ENCODE assay signal across 9 mouse cellular contexts in the genomic region with DNA sequence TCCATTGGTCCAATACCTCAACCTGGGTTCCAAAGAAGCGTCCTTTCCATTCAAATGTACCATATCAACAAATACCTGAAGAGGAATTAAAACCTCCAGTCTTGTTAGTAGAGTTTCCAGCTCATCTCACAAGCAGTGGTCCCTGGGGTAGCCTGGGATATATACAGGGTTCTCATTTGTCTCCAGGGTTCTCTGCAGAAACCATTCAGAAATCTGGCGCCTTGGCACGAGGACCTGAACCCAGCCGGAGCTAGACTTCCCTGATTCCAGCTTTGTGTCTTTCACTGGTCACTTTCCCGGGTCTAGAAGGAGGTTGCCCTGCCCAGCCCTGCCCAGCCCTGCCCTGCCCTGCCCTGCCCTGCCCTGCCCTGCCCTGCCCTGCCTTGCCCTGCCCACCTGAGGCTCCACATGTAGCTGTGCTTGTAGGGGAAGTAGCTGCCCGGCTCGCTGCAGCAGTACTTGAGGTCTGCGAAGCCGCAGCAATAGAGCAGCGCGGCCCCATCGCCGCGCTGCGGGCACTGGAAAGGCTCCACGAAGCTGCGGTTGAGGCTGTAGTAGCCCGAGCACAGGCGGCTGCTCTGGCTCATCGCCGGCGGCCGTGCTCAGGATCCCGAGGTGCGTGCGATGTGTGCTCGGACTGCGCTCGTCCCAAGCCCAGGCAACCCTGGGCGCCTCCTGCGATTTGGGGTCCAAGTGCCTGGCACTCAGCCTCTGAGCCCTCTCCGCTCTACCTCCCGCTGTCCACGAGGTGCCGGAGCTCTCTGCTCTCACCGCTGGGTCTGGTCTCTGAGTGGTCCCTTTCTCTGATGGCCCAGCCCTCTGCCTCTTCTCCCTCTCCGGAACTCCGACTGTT. TPM values are rescaled to one million over a fixed set of nuclear protein-coding genes. Genes with fewer than 3 reads are reported as not detected.
DNase-seq lines count a peak whose midpoint lies in the region; ATAC-seq and TF ChIP-seq lines count a peak whose summit lies in the region.
"Had no signal": no experiment of that assay in that cellular context is flagged by ENCODE, and none has a peak within 500 bp of the region (broad histone marks: within the 10 kb centered on the region; RNA-seq: fewer than 3 reads in every experiment).

Gene Shisal2b, minus strand, starts transcription at position 767 of the 853 bp plus-strand sequence.

- H3K27ac ChIP-seq in heart, adult 2 months: no peak within 1 kb of the TSS
- no peak within 1 kb of the TSS for H3K27ac ChIP-seq in embryonic facial prominence, embryonic 12.5 days
- H3K27ac ChIP-seq in limb, embryonic 14.5 days (replicated peaks; ENCODE audit: low read depth, low read length): no peak within 1 kb of the TSS

- TF ChIP-seq POLR2A in heart, adult 2 months (IDR thresholded peaks at IDR 0.05; ENCODE audit: insufficient read depth, low read depth, low read length): no peak
- TF ChIP-seq POLR2A in limb, embryonic 14.5 days (IDR thresholded peaks at IDR 0.05; ENCODE audit: borderline replicate concordance, extremely low read depth, insufficient read depth, insufficient read length): no peak
- TF ChIP-seq POLR2A in myocyte (IDR thresholded peaks at IDR 0.05; ENCODE audit: insufficient read length, low read depth): no peak

- H3K4me3 ChIP-seq in heart, adult 2 months: peak within 1 kb of the TSS; percentile 43
- H3K4me3 ChIP-seq in embryonic facial prominence, embryonic 12.5 days: peak within 1 kb of the TSS; percentile 46
- peak within 1 kb of the TSS; percentile 40 for H3K4me3 ChIP-seq in limb, embryonic 14.5 days (replicated peaks; ENCODE audit: low read length)
- H3K4me3 ChIP-seq in myocyte: no peak within 1 kb of the TSS

- peak; percentile 8 to 28 for DNase-seq in heart, adult 2 months
- no peak for DNase-seq in heart, postnatal 25 days (ENCODE audit: low spot score)
- peak; percentile 45 for DNase-seq in adrenal gland, postnatal 25 days
- DNase-seq in heart, postnatal 4 days: peak; percentile 26
- peak; percentile 42 for DNase-seq in limb, embryonic 14.5 days (ENCODE audit: low spot score)
- peak; percentile 53 for DNase-seq in testis, postnatal 10 days (ENCODE audit: low spot score)

- H3K9ac ChIP-seq in heart, adult 2 months (ENCODE audit: low read depth, low read length): peak within 1 kb of the TSS; percentile 1; the same call in 1 of the 2 replicates
- H3K9ac ChIP-seq in embryonic facial prominence, embryonic 12.5 days: peak within 1 kb of the TSS; percentile 50
- peak within 1 kb of the TSS; percentile 45 for H3K9ac ChIP-seq in limb, embryonic 14.5 days (ENCODE audit: low read depth, low read length, severe bottlenecking)

- no peak for TF ChIP-seq EP300 in heart, adult 2 months (IDR thresholded peaks at IDR 0.05; ENCODE audit: insufficient read depth, low read depth, low read length)

- peaks cover 5% of the 10 kb centered on the region for H3K27me3 ChIP-seq in heart, adult 2 months (ENCODE audit: control insufficient read depth, insufficient read depth, low read length)
- H3K27me3 ChIP-seq in embryonic facial prominence, embryonic 12.5 days: peaks cover 20% of the 10 kb centered on the region
- H3K27me3 ChIP-seq in limb, embryonic 14.5 days (ENCODE audit: control insufficient read depth, insufficient read depth, low read length): 0 out of 2 replicates have a peak, but pooled peaks cover 4% of the 10 kb centered on the region
- peaks cover 26% of the 10 kb centered on the region for H3K27me3 ChIP-seq in myocyte (ENCODE audit: control insufficient read depth, insufficient read depth, insufficient read length)

- no peak within 1 kb of the TSS for H3ac ChIP-seq in myocyte (ENCODE audit: control insufficient read depth, insufficient read length)

- H3K36me3 ChIP-seq in heart, adult 2 months (ENCODE audit: control insufficient read depth, insufficient read depth, low read length): no peaks in the 10 kb centered on the region
- H3K36me3 ChIP-seq in embryonic facial prominence, embryonic 12.5 days: no peaks in the 10 kb centered on the region
- no peaks in the 10 kb centered on the region for H3K36me3 ChIP-seq in limb, embryonic 14.5 days (ENCODE audit: control insufficient read depth, insufficient read depth, low read length)
- no peaks in the 10 kb centered on the region for H3K36me3 ChIP-seq in myocyte (ENCODE audit: control insufficient read depth, insufficient read depth)
- H3K36me3 ChIP-seq: G1E had no signal

- intact Hi-C loops in heart, adult 2 months (cut with DNase I): no loop called here
- intact Hi-C loops in heart, postnatal 25 days (cut with DNase I): no loop called here

- H3K4me2 ChIP-seq in embryonic facial prominence, embryonic 12.5 days (replicated peaks): peak within 1 kb of the TSS; percentile 88
- peak within 1 kb of the TSS; percentile 74 for H3K4me2 ChIP-seq in limb, embryonic 14.5 days (replicated peaks; ENCODE audit: low read depth, low read length, severe bottlenecking)
- peak within 1 kb of the TSS; percentile 58 for H3K4me2 ChIP-seq in myocyte (ENCODE audit: low read depth)

- WGBS in heart, adult 2 months: 5% methylated on average over 38 of the region's 38 CpGs
- 4% methylated on average over 38 of the region's 38 CpGs for WGBS in embryonic facial prominence, embryonic 12.5 days
- 5% methylated on average over 36 of the region's 38 CpGs for WGBS in limb, embryonic 14.5 days

- H3K79me2 ChIP-seq in heart, adult 2 months (replicated peaks; ENCODE audit: control insufficient read depth, insufficient read depth, low read length): no peaks in the 10 kb centered on the region
- H3K79me2 ChIP-seq in myocyte (ENCODE audit: control insufficient read depth, insufficient read depth): no peaks in the 10 kb centered on the region

- ATAC-seq in embryonic facial prominence, embryonic 12.5 days (ENCODE audit: insufficient number of reproducible peaks, insufficient read depth, low FRiP score, low TSS enrichment): peak; percentile 65
- ATAC-seq in limb, embryonic 14.5 days (ENCODE audit: low FRiP score, low read depth): peak; percentile 60

- no peaks in the 10 kb centered on the region for H3K9me3 ChIP-seq in embryonic facial prominence, embryonic 12.5 days
- no peaks in the 10 kb centered on the region for H3K9me3 ChIP-seq in limb, embryonic 14.5 days (ENCODE audit: control insufficient read depth, low read length)
- H3K9me3 ChIP-seq: G1E had no signal

- TF ChIP-seq CTCF in heart, adult 2 months (IDR thresholded peaks at IDR 0.05): no peak

- no peaks in the 10 kb centered on the region for H3K4me1 ChIP-seq in heart, adult 2 months (ENCODE audit: control insufficient read depth, insufficient read depth, low read length)
- H3K4me1 ChIP-seq in embryonic facial prominence, embryonic 12.5 days: peaks cover 8% of the 10 kb centered on the region; the same call in 1 of the 2 replicates
- peaks cover 3% of the 10 kb centered on the region; the same call in 1 of the 2 replicates for H3K4me1 ChIP-seq in limb, embryonic 14.5 days (ENCODE audit: control insufficient read depth, insufficient read depth, low read length)

TF ChIP-seq in myocyte, 11 proteins besides CTCF, POLR2A, EP300 and RAD21:
- TF ChIP-seq MYOG (IDR thresholded peaks at IDR 0.05; ENCODE audit: control insufficient read depth in 1 of 3, insufficient read depth in 1 of 3, insufficient read length in 2 of 3, low read depth in 2 of 3) (no peak), E2F4 (IDR thresholded peaks at IDR 0.05; ENCODE audit: insufficient read depth) (no peak), POLR2AphosphoS2 (IDR thresholded peaks at IDR 0.05; ENCODE audit: insufficient read length, low read depth) (no peak), REST (IDR thresholded peaks at IDR 0.05; ENCODE audit: insufficient read depth, insufficient read length) (no peak), MAX (IDR thresholded peaks at IDR 0.05; ENCODE audit: low read depth) (no peak), TCF3 (IDR thresholded peaks at IDR 0.05; ENCODE audit: insufficient read length, low read depth) (no peak), USF1 (IDR thresholded peaks at IDR 0.05; ENCODE audit: low read depth) (no peak), SRF (IDR thresholded peaks at IDR 0.05; ENCODE audit: control insufficient read depth, insufficient read length, low read depth) (no peak), TCF12 (IDR thresholded peaks at IDR 0.05; ENCODE audit: insufficient read depth, poor library complexity, severe bottlenecking) (no peak), CEBPB (IDR thresholded peaks at IDR 0.05; ENCODE audit: insufficient read depth, poor library complexity, severe bottlenecking) (no peak), MYOD1 (IDR thresholded peaks at IDR 0.05; ENCODE audit: control insufficient read depth in 1 of 3, insufficient read length in 2 of 3, low read depth in 2 of 3) (no peak)

RNA-seq across cellular contexts. Expression of gene Shisal2b, which starts in this region (rescaled TPM):
- not detected for total RNA-seq in heart, adult 2 months (2021)
- not detected in 2 replicates for polyA plus RNA-seq in heart, adult 2 months (2012; rRNA removed)
- not detected for total RNA-seq in heart, postnatal 25 days (2021)
- total RNA-seq in adrenal gland, postnatal 25 days (2021): not detected in 2 replicates
- polyA plus RNA-seq in embryonic facial prominence, embryonic 12.5 days (2016; fragmentation: Nextera tagmentation; extraction: Ambion mirVana): 0.39 and 0.67 TPM in 2 replicates
- under 1 TPM; 0.20 to 0.38 TPM for total RNA-seq in heart, postnatal 4 days (2021)
- 0.27 and 0.55 TPM in 2 replicates for polyA plus RNA-seq in limb, embryonic 14.5 days (2012; rRNA removed)
- polyA plus RNA-seq in limb, embryonic 14.5 days (2014; fragmentation: Nextera tagmentation; extraction: Ambion mirVana): 0.65 and 0.96 TPM in 2 replicates
- polyA plus RNA-seq in myocyte (2012; fragmentation: generic; extraction: Trizol): not detected
- total RNA-seq: G1E had no signal
- polyA plus RNA-seq: G1E had no signal

Comparison
In these comparisons a context has a peak if more than half of its experiments do, and no peak if none do; other contexts are left out.
1. Peak in DNase-seq, H3K4me3 ChIP-seq and H3K9ac ChIP-seq in heart, adult 2 months; RNA of the gene not detected or under 1 TPM.
2. Peak in DNase-seq in adrenal gland, postnatal 25 days; RNA of the gene not detected or under 1 TPM.
3. Peak in ATAC-seq, H3K4me3 ChIP-seq, H3K9ac ChIP-seq and H3K4me2 ChIP-seq in embryonic facial prominence, embryonic 12.5 days; RNA of the gene not detected or under 1 TPM.
4. Peak in DNase-seq in heart, postnatal 4 days; RNA of the gene not detected or under 1 TPM.
5. Peak in DNase-seq, ATAC-seq, H3K4me3 ChIP-seq, H3K9ac ChIP-seq and H3K4me2 ChIP-seq in limb, embryonic 14.5 days; RNA of the gene not detected or under 1 TPM.